ENCODE assay signal across 31 mouse cellular contexts in genomic region chr10:111743291-111743690, GRCm38 (mm10).
A peak's percentile ranks its signal among the peaks of the same experiment; 100 is the strongest.
DNase-seq lines count a peak whose midpoint lies in the region; ATAC-seq and TF ChIP-seq lines count a peak whose summit lies in the region.
"Had no signal": no experiment of that assay in that cellular context is flagged by ENCODE, and none has a peak within 500 bp of the region (broad histone marks: within the 10 kb centered on the region; RNA-seq: fewer than 3 reads in every experiment).

No protein-coding gene starts in this region.

- peak; percentile 54; the same call in 1 of the 2 replicates for ATAC-seq in hindbrain, embryonic 11.5 days (ENCODE audit: low FRiP score)
- no peak for ATAC-seq in hindbrain, postnatal 0 days
- ATAC-seq in hindbrain, embryonic 12.5 days (ENCODE audit: low FRiP score), result no peak
- ATAC-seq in hindbrain, embryonic 15.5 days (ENCODE audit: low FRiP score, low read depth), result no peak
- ATAC-seq in neural tube, embryonic 15.5 days (ENCODE audit: low FRiP score), result 0 out of 2 replicates have a peak, but pooled peaks have one; percentile 48
- ATAC-seq: forebrain, embryonic 15.5 days had no signal

- no peaks in the 10 kb centered on the region for H3K9me3 ChIP-seq in hindbrain, embryonic 11.5 days (ENCODE audit: control insufficient read depth, low read length)
- no peaks in the 10 kb centered on the region for H3K9me3 ChIP-seq in hindbrain, postnatal 0 days (ENCODE audit: low read length)
- H3K9me3 ChIP-seq in hindbrain, embryonic 12.5 days (replicated peaks), result no peaks in the 10 kb centered on the region
- H3K9me3 ChIP-seq in hindbrain, embryonic 15.5 days, result no peaks in the 10 kb centered on the region
- no peaks in the 10 kb centered on the region for H3K9me3 ChIP-seq in neural tube, embryonic 15.5 days (replicated peaks)
- H3K9me3 ChIP-seq: embryonic facial prominence, embryonic 13.5 days; forebrain, embryonic 10.5 days; forebrain, embryonic 15.5 days; heart, embryonic 13.5 days; limb, embryonic 10.5 days; limb, embryonic 15.5 days; stomach, embryonic 15.5 days had no signal

- no peaks in the 10 kb centered on the region for H3K27me3 ChIP-seq in hindbrain, embryonic 11.5 days (ENCODE audit: control insufficient read depth, insufficient read depth, low read length)
- no peaks in the 10 kb centered on the region for H3K27me3 ChIP-seq in hindbrain, postnatal 0 days (ENCODE audit: insufficient read depth, low read length)
- no peaks in the 10 kb centered on the region for H3K27me3 ChIP-seq in hindbrain, embryonic 12.5 days
- H3K27me3 ChIP-seq in hindbrain, embryonic 15.5 days, result no peaks in the 10 kb centered on the region
- no peaks in the 10 kb centered on the region for H3K27me3 ChIP-seq in neural tube, embryonic 15.5 days (replicated peaks)
- H3K27me3 ChIP-seq: embryonic facial prominence, embryonic 13.5 days; forebrain, embryonic 15.5 days; heart, embryonic 13.5 days; limb, embryonic 15.5 days; stomach, embryonic 15.5 days had no signal

- peak; percentile 23 for DNase-seq in hindbrain, embryonic 11.5 days (ENCODE audit: low spot score)
- DNase-seq in hindbrain, postnatal 0 days (ENCODE audit: low spot score), result no peak
- DNase-seq in kidney, adult 9 months, result no peak
- DNase-seq in adrenal gland, adult 18-20 months (ENCODE audit: low spot score in 2 of 2), result no peak
- DNase-seq: adrenal gland, adult 2 months; adrenal gland, postnatal 36 days; B cell, adult 2 months; cerebellum, adult 18-20 months; gastrocnemius, adult 2 months; gastrocnemius, postnatal 36 days; heart, adult 2 months; heart, postnatal 10 days; kidney, adult 18-20 months; kidney, postnatal 36 days; lung, adult 2 months; lung, postnatal 10 days; midbrain, embryonic 14.5 days; retina, postnatal 1 day; right cerebral cortex, postnatal 25 days had no signal

- no peak overlapping the region for H3K4me3 ChIP-seq in hindbrain, embryonic 11.5 days (ENCODE audit: low read depth, low read length)
- no peak overlapping the region for H3K4me3 ChIP-seq in hindbrain, postnatal 0 days (ENCODE audit: low read length)
- H3K4me3 ChIP-seq in hindbrain, embryonic 12.5 days, result no peak overlapping the region
- no peak overlapping the region for H3K4me3 ChIP-seq in hindbrain, embryonic 15.5 days
- H3K4me3 ChIP-seq in neural tube, embryonic 15.5 days (replicated peaks), result no peak overlapping the region
- H3K4me3 ChIP-seq: embryonic facial prominence, embryonic 13.5 days; forebrain, embryonic 10.5 days; forebrain, embryonic 15.5 days; gastrocnemius, adult 2 months; heart, adult 2 months; heart, embryonic 13.5 days; limb, embryonic 10.5 days; limb, embryonic 15.5 days; stomach, embryonic 15.5 days had no signal

- 54% methylated on average over 9 of the region's 9 CpGs for WGBS in hindbrain, embryonic 11.5 days
- WGBS in hindbrain, postnatal 0 days, result 66% methylated on average over 9 of the region's 9 CpGs
- 57% methylated on average over 9 of the region's 9 CpGs for WGBS in hindbrain, embryonic 12.5 days
- 40% methylated on average over 9 of the region's 9 CpGs for WGBS in hindbrain, embryonic 15.5 days
- WGBS in neural tube, embryonic 15.5 days, result 20% methylated on average over 9 of the region's 9 CpGs

- no peaks in the 10 kb centered on the region for H3K36me3 ChIP-seq in hindbrain, embryonic 11.5 days (ENCODE audit: control insufficient read depth, insufficient read depth, low read length)
- H3K36me3 ChIP-seq in hindbrain, postnatal 0 days (ENCODE audit: insufficient read depth, low read length), result no peaks in the 10 kb centered on the region
- H3K36me3 ChIP-seq in hindbrain, embryonic 12.5 days, result no peaks in the 10 kb centered on the region
- H3K36me3 ChIP-seq in hindbrain, embryonic 15.5 days, result no peaks in the 10 kb centered on the region
- H3K36me3 ChIP-seq in neural tube, embryonic 15.5 days, result no peaks in the 10 kb centered on the region
- H3K36me3 ChIP-seq: embryonic facial prominence, embryonic 13.5 days; forebrain, embryonic 10.5 days; forebrain, embryonic 15.5 days; heart, embryonic 13.5 days; limb, embryonic 10.5 days; limb, embryonic 15.5 days; stomach, embryonic 15.5 days had no signal

- no peak overlapping the region; the same call in 1 of the 2 replicates for H3K27ac ChIP-seq in hindbrain, embryonic 11.5 days (ENCODE audit: low read depth, low read length)
- no peak overlapping the region for H3K27ac ChIP-seq in hindbrain, postnatal 0 days
- H3K27ac ChIP-seq in hindbrain, embryonic 12.5 days, result peak overlapping the region; percentile 49; the same call in 1 of the 2 replicates
- no peak overlapping the region for H3K27ac ChIP-seq in hindbrain, embryonic 15.5 days (replicated peaks)
- H3K27ac ChIP-seq in neural tube, embryonic 15.5 days (replicated peaks), result 0 out of 2 replicates have a peak overlapping the region, but pooled peaks have one; percentile 3
- H3K27ac ChIP-seq: embryonic facial prominence, embryonic 13.5 days; forebrain, embryonic 10.5 days; forebrain, embryonic 15.5 days; gastrocnemius, adult 2 months; heart, adult 2 months; heart, embryonic 13.5 days; limb, embryonic 10.5 days; limb, embryonic 15.5 days; liver, embryonic 14.5 days; macrophage; stomach, embryonic 15.5 days had no signal

- H3K4me1 ChIP-seq in hindbrain, embryonic 11.5 days (replicated peaks; ENCODE audit: control insufficient read depth, insufficient read depth, low read length), result no peaks in the 10 kb centered on the region; the same call in 1 of the 2 replicates
- H3K4me1 ChIP-seq in hindbrain, postnatal 0 days (ENCODE audit: insufficient read depth, low read length), result no peaks in the 10 kb centered on the region
- H3K4me1 ChIP-seq in hindbrain, embryonic 12.5 days, result peaks cover 7% of the 10 kb centered on the region; the same call in 1 of the 2 replicates
- peaks cover 5% of the 10 kb centered on the region; the same call in 1 of the 2 replicates for H3K4me1 ChIP-seq in hindbrain, embryonic 15.5 days (replicated peaks)
- peaks cover 9% of the 10 kb centered on the region for H3K4me1 ChIP-seq in neural tube, embryonic 15.5 days
- H3K4me1 ChIP-seq: forebrain, embryonic 15.5 days; limb, embryonic 15.5 days; stomach, embryonic 15.5 days had no signal

- TF ChIP-seq CTCF in hindbrain, postnatal 0 days (IDR thresholded peaks at IDR 0.05; ENCODE audit: low read depth), result no peak

- H3K9ac ChIP-seq in hindbrain, embryonic 11.5 days (ENCODE audit: low read depth, low read length), result no peak overlapping the region
- H3K9ac ChIP-seq in hindbrain, postnatal 0 days (replicated peaks; ENCODE audit: low read length), result no peak overlapping the region
- H3K9ac ChIP-seq in hindbrain, embryonic 12.5 days, result no peak overlapping the region
- no peak overlapping the region for H3K9ac ChIP-seq in hindbrain, embryonic 15.5 days
- no peak overlapping the region for H3K9ac ChIP-seq in neural tube, embryonic 15.5 days (replicated peaks)
- H3K9ac ChIP-seq: embryonic facial prominence, embryonic 13.5 days; forebrain, embryonic 15.5 days; heart, embryonic 13.5 days; limb, embryonic 15.5 days; liver, embryonic 14.5 days; stomach, embryonic 15.5 days had no signal

- H3K4me2 ChIP-seq in hindbrain, embryonic 11.5 days (replicated peaks; ENCODE audit: low read depth, low read length), result no peak overlapping the region
- no peak overlapping the region for H3K4me2 ChIP-seq in hindbrain, postnatal 0 days (ENCODE audit: low read depth, low read length)
- H3K4me2 ChIP-seq in hindbrain, embryonic 12.5 days (replicated peaks), result no peak overlapping the region
- 0 out of 2 replicates have a peak overlapping the region, but pooled peaks have one; percentile 5 for H3K4me2 ChIP-seq in hindbrain, embryonic 15.5 days
- H3K4me2 ChIP-seq in neural tube, embryonic 15.5 days, result peak overlapping the region; percentile 24; the same call in 1 of the 2 replicates
- H3K4me2 ChIP-seq: embryonic facial prominence, embryonic 13.5 days; forebrain, embryonic 15.5 days; heart, embryonic 13.5 days; limb, embryonic 15.5 days; stomach, embryonic 15.5 days had no signal

Comparison
In these comparisons a context has a peak if more than half of its experiments do, and no peak if none do; other contexts are left out.
1. ATAC-seq: peak in hindbrain, embryonic 11.5 days (single experiment) and neural tube, embryonic 15.5 days (single experiment); none in hindbrain, postnatal 0 days (single experiment), hindbrain, embryonic 12.5 days (single experiment) and hindbrain, embryonic 15.5 days (single experiment).
2. H3K27ac ChIP-seq: peak in hindbrain, embryonic 12.5 days (single experiment) and neural tube, embryonic 15.5 days (single experiment); none in hindbrain, embryonic 11.5 days (single experiment), hindbrain, postnatal 0 days (single experiment) and hindbrain, embryonic 15.5 days (single experiment).
3. H3K4me2 ChIP-seq: peak in hindbrain, embryonic 15.5 days (single experiment) and neural tube, embryonic 15.5 days (single experiment); none in hindbrain, embryonic 11.5 days (single experiment), hindbrain, postnatal 0 days (single experiment) and hindbrain, embryonic 12.5 days (single experiment).